Mouse (Mus musculus): ENCODE data around the gene Mybpc3. TPM values are rescaled to one million over a fixed set of nuclear protein-coding genes. Genes with fewer than 3 reads are reported as not detected.

Gene Mybpc3
- polyA plus RNA-seq, 1 experiment from 2014 or later = not detected

DNA sequence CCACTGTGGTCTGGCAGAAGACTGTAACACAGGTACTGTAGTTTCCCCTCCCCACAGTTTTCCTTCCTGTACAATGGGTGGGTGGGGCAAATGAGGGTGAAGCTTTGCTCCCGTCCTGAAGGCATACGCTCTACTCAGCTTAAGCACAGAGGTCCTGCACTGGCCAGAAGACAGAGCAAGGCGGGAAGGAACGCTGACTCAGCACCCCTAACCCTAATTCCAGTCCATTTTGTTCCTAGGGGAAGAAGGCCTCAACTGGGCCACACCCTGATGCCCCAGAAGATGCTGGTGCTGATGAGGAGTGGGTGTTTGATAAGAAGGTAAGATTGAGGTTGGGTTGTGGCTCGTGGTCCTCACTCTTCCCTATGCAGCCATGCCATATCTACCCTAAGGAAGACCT lies 10.8 kb downstream of the Mybpc3 start:
- 80% methylated on average over 5 of the region's 5 CpGs for WGBS
- no peaks in the 10 kb centered on the region for H3K4me1 ChIP-seq (ENCODE audit: control insufficient read depth, insufficient read depth, low read length)
- no peak for ATAC-seq

GRCm38 (mm10) chr2:91130126-91130525 lies 12.2 kb downstream of the Mybpc3 start:
- no peak overlapping the region for H3K27ac ChIP-seq (ENCODE audit: low read length)
- H3K4me3 ChIP-seq (ENCODE audit: low read length) = no peak overlapping the region
- H3K27me3 ChIP-seq (replicated peaks; ENCODE audit: control insufficient read depth, insufficient read depth, low read length) = no peaks in the 10 kb centered on the region
- WGBS = 87% methylated on average over 6 of the region's 6 CpGs
- H3K4me1 ChIP-seq (ENCODE audit: control insufficient read depth, insufficient read depth, low read length) = no peaks in the 10 kb centered on the region
- ATAC-seq = no peak
- no peak overlapping the region for H3K9ac ChIP-seq (ENCODE audit: low read depth, low read length)
- H3K9me3 ChIP-seq (ENCODE audit: control insufficient read depth, low read length) = no peaks in the 10 kb centered on the region
- H3K36me3 ChIP-seq (ENCODE audit: control insufficient read depth, insufficient read depth, low read length) = no peaks in the 10 kb centered on the region
- H3K4me2 ChIP-seq (ENCODE audit: low read depth, low read length) = no peak overlapping the region

More for the DNA sequence above, 10.8 kb downstream of the Mybpc3 start:
- H3K27me3 ChIP-seq (replicated peaks; ENCODE audit: control insufficient read depth, insufficient read depth, low read length) = no peaks in the 10 kb centered on the region
- no peak overlapping the region for H3K9ac ChIP-seq (ENCODE audit: low read depth, low read length)
- H3K4me3 ChIP-seq (ENCODE audit: low read length) = no peak overlapping the region
- no peaks in the 10 kb centered on the region for H3K9me3 ChIP-seq (ENCODE audit: control insufficient read depth, low read length)
- no peak overlapping the region for H3K4me2 ChIP-seq (ENCODE audit: low read depth, low read length)
- no peaks in the 10 kb centered on the region for H3K36me3 ChIP-seq (ENCODE audit: control insufficient read depth, insufficient read depth, low read length)
- H3K27ac ChIP-seq (ENCODE audit: low read length) = no peak overlapping the region

DNA sequence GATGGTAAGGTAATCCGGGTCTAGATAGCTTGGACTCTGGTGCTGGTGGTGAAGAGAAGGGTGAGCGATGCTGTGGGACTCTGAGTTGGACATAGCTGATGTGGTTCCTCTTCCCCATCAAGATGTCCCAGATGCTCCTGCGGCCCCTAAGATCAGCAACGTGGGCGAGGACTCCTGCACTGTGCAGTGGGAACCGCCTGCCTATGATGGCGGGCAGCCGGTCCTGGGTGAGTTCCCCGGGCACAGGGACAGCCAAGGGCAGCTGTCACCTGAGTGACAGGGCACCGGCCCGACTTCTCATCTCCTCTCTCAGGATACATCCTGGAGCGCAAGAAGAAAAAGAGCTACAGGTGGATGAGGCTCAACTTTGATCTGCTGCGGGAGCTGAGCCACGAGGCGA lies 13.3 kb downstream of the Mybpc3 start:
- H3K4me1 ChIP-seq (ENCODE audit: control insufficient read depth, insufficient read depth, low read length) = no peaks in the 10 kb centered on the region
- ATAC-seq = no peak
- no peak overlapping the region for H3K4me2 ChIP-seq (ENCODE audit: low read depth, low read length)
- no peaks in the 10 kb centered on the region for H3K9me3 ChIP-seq (ENCODE audit: control insufficient read depth, low read length)
- no peak overlapping the region for H3K9ac ChIP-seq (ENCODE audit: low read depth, low read length)
- H3K27me3 ChIP-seq (replicated peaks; ENCODE audit: control insufficient read depth, insufficient read depth, low read length) = no peaks in the 10 kb centered on the region
- no peak overlapping the region for H3K4me3 ChIP-seq (ENCODE audit: low read length)
- WGBS = 91% methylated on average over 15 of the region's 15 CpGs
- no peaks in the 10 kb centered on the region for H3K36me3 ChIP-seq (ENCODE audit: control insufficient read depth, insufficient read depth, low read length)
- no peak overlapping the region for H3K27ac ChIP-seq (ENCODE audit: low read length)

GRCm38 (mm10) chr2:91132035-91132434 lies 14.1 kb downstream of the Mybpc3 start:
- no peaks in the 10 kb centered on the region for H3K9me3 ChIP-seq (ENCODE audit: control insufficient read depth, low read length)
- H3K4me2 ChIP-seq (ENCODE audit: low read depth, low read length) = no peak overlapping the region
- H3K27me3 ChIP-seq (replicated peaks; ENCODE audit: control insufficient read depth, insufficient read depth, low read length) = no peaks in the 10 kb centered on the region
- H3K36me3 ChIP-seq (ENCODE audit: control insufficient read depth, insufficient read depth, low read length) = no peaks in the 10 kb centered on the region
- H3K4me3 ChIP-seq (ENCODE audit: low read length) = no peak overlapping the region
- no peak overlapping the region for H3K9ac ChIP-seq (ENCODE audit: low read depth, low read length)
- ATAC-seq = no peak
- 62% methylated on average over 3 of the region's 3 CpGs for WGBS
- H3K27ac ChIP-seq (ENCODE audit: low read length) = no peak overlapping the region
- H3K4me1 ChIP-seq (ENCODE audit: control insufficient read depth, insufficient read depth, low read length) = no peaks in the 10 kb centered on the region

- no peaks in the 10 kb centered on the region for H3K4me1 ChIP-seq (ENCODE audit: control insufficient read depth, insufficient read depth, low read length)
- H3K4me2 ChIP-seq (ENCODE audit: low read depth, low read length) = no peak overlapping the region
- no peak overlapping the region for H3K4me3 ChIP-seq (ENCODE audit: low read length)
- no peak overlapping the region for H3K27ac ChIP-seq (ENCODE audit: low read length)
- H3K36me3 ChIP-seq (ENCODE audit: control insufficient read depth, insufficient read depth, low read length) = no peaks in the 10 kb centered on the region
- H3K9ac ChIP-seq (ENCODE audit: low read depth, low read length) = no peak overlapping the region
- ATAC-seq = no peak
- H3K27me3 ChIP-seq (replicated peaks; ENCODE audit: control insufficient read depth, insufficient read depth, low read length) = no peaks in the 10 kb centered on the region
- 82% methylated on average over 11 of the region's 11 CpGs for WGBS
- H3K9me3 ChIP-seq (ENCODE audit: control insufficient read depth, low read length) = no peaks in the 10 kb centered on the region
Measured at GRCm38 (mm10) chr2:91136513-91137412, 18.8 kb downstream of the Mybpc3 start.

DNA sequence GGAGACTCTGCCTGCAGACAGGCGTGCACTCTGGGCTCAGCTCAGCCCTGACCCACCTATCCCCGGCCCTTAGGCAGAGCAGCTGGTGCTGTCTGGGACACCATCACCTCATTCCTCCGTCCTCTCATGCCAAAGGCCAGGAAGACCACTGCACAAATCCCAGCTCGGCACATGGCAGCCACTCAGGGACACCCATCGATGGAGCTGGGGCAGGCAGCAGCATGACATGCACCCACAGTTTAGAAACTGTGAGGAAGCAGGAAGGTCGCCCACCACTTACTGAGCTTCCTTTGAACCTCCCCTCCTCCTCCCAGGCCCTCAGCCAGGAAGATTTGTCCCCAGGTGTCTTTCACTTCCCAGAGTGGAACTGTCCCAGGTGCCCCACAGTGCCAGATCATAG lies 19.5 kb downstream of the Mybpc3 start:
- H3K9me3 ChIP-seq (ENCODE audit: control insufficient read depth, low read length) = no peaks in the 10 kb centered on the region
- H3K4me1 ChIP-seq (ENCODE audit: control insufficient read depth, insufficient read depth, low read length) = no peaks in the 10 kb centered on the region
- ATAC-seq = no peak
- WGBS = 79% methylated on average over 6 of the region's 6 CpGs
- no peak overlapping the region for H3K27ac ChIP-seq (ENCODE audit: low read length)
- no peaks in the 10 kb centered on the region for H3K36me3 ChIP-seq (ENCODE audit: control insufficient read depth, insufficient read depth, low read length)
- H3K4me2 ChIP-seq (ENCODE audit: low read depth, low read length) = no peak overlapping the region
- no peak overlapping the region for H3K9ac ChIP-seq (ENCODE audit: low read depth, low read length)
- no peak overlapping the region for H3K4me3 ChIP-seq (ENCODE audit: low read length)
- H3K27me3 ChIP-seq (replicated peaks; ENCODE audit: control insufficient read depth, insufficient read depth, low read length) = no peaks in the 10 kb centered on the region

GRCm38 (mm10) chr2:91139311-91139710 lies 21.4 kb downstream of the Mybpc3 start:
- no peaks in the 10 kb centered on the region for H3K36me3 ChIP-seq (ENCODE audit: control insufficient read depth, insufficient read depth, low read length)
- no peak for ATAC-seq
- no peak overlapping the region for H3K4me2 ChIP-seq (ENCODE audit: low read depth, low read length)
- H3K9ac ChIP-seq (ENCODE audit: low read depth, low read length) = no peak overlapping the region
- no peaks in the 10 kb centered on the region for H3K27me3 ChIP-seq (replicated peaks; ENCODE audit: control insufficient read depth, insufficient read depth, low read length)
- WGBS = 72% methylated on average over 5 of the region's 5 CpGs
- H3K4me1 ChIP-seq (ENCODE audit: control insufficient read depth, insufficient read depth, low read length) = no peaks in the 10 kb centered on the region
- H3K27ac ChIP-seq (ENCODE audit: low read length) = no peak overlapping the region
- H3K9me3 ChIP-seq (ENCODE audit: control insufficient read depth, low read length) = no peaks in the 10 kb centered on the region
- no peak overlapping the region for H3K4me3 ChIP-seq (ENCODE audit: low read length)

DNA sequence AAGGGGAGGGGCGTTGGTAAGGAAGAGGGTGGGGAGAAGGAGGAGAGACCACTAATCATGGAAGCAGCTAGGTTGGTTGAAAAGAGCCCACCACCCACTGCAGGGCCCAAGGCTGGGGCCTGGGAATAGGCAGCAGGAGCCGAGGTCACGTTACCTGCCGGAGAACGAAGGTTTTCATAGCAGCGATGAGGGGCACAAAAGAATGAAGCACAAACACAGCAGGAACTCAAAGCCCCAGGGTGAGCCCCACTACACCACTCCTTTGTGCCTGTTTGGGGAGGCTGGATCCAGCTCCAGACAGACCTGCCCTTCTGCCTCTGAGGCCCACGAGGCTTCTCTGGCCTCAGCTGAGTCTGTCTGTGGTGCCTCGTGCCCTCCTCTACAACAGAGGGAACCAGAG lies 21.8 kb downstream of the Mybpc3 start:
- no peak for ATAC-seq
- Histone ChIP-seq H3K36me3 (ENCODE audit: control insufficient read depth, insufficient read depth, low read length) (no peaks in the 10 kb centered on the region), H3K4me3 (ENCODE audit: low read length) (no peak overlapping the region)

GRCm38 (mm10) chr2:91142920-91143319 lies 25.0 kb downstream of the Mybpc3 start:
- ATAC-seq = no peak

More for the DNA sequence above, 21.8 kb downstream of the Mybpc3 start:
- Histone ChIP-seq H3K27ac (ENCODE audit: low read length) (no peak overlapping the region), H3K27me3 (replicated peaks; ENCODE audit: control insufficient read depth, insufficient read depth, low read length) (no peaks in the 10 kb centered on the region), H3K4me2 (ENCODE audit: low read depth, low read length) (no peak overlapping the region), H3K9me3 (ENCODE audit: control insufficient read depth, low read length) (no peaks in the 10 kb centered on the region), H3K9ac (ENCODE audit: low read depth, low read length) (no peak overlapping the region), H3K4me1 (ENCODE audit: control insufficient read depth, insufficient read depth, low read length) (no peaks in the 10 kb centered on the region)
- WGBS = 87% methylated on average over 8 of the region's 8 CpGs

More at GRCm38 (mm10) chr2:91142920-91143319, 25.0 kb downstream of the Mybpc3 start:
- no peak overlapping the region for H3K9ac ChIP-seq (ENCODE audit: low read depth, low read length)
- H3K4me1 ChIP-seq (ENCODE audit: control insufficient read depth, insufficient read depth, low read length) = no peaks in the 10 kb centered on the region
- WGBS = 93% methylated on average over 6 of the region's 6 CpGs
- no peaks in the 10 kb centered on the region for H3K9me3 ChIP-seq (ENCODE audit: control insufficient read depth, low read length)
- H3K36me3 ChIP-seq (ENCODE audit: control insufficient read depth, insufficient read depth, low read length) = no peaks in the 10 kb centered on the region
- H3K27me3 ChIP-seq (replicated peaks; ENCODE audit: control insufficient read depth, insufficient read depth, low read length) = no peaks in the 10 kb centered on the region
- H3K27ac ChIP-seq (ENCODE audit: low read length) = no peak overlapping the region
- no peak overlapping the region for H3K4me2 ChIP-seq (ENCODE audit: low read depth, low read length)
- H3K4me3 ChIP-seq (ENCODE audit: low read length) = no peak overlapping the region
